Mouse (Mus musculus): ENCODE data around the gene Exoc4. TPM values are rescaled to one million over a fixed set of nuclear protein-coding genes. Genes with fewer than 3 reads are reported as not detected.

Gene Exoc4
- polyA plus RNA-seq (2012; rRNA removed): 3.9 TPM in 2 replicates

DNA sequence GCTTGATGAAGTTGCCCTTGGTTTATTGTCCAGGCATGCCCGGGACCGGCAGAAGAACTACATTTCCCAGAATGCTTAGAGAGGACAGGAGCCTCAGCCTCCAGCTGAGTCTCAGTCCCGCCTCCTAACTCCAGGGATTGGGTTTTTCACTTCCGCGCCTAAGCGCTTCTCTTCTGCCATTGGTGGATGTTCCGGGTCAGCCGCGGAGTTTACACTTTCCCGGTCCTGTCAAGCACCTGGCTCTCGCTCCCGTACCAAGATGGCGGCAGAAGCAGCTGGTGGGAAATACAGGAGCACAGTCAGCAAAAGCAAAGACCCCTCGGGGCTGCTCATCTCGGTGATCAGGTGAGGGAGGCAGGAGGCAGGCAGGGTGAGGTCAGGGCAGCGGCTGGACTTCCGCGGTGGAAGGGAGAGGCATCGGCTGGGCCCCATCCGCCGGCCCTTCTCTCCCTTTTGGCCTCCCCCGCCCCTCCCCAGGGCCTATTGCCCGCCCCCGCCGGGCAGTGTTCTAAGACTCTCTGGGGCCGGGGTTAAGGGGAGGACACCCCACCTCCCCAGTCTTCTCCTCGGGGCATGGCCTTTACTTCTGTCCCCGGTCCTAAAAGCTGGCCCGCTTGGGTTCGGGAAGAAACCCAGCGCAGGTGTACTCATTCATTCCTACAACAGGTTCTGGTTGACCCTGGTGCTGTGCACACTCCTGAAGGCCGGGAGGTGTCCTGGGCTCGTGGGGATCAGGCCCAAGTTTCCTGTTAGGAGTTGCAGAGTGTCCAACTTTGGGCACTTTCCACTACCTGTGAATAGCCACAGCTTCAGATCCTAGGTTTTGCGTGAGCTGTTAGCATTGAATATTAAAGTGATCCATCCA is at the start of gene Exoc4:
TSS of gene Exoc4 (plus strand) at position 192 of the 865 bp plus-strand sequence.

Other genes with a start within 250 kb of the Exoc4 start
- gene Chchd3, start 188.8 kb upstream of the Exoc4 start, polyA plus RNA-seq (2012; rRNA removed): 47.7 and 49.7 TPM in 2 replicates

All from liver, embryonic 18 days (tissue).